Mouse (Mus musculus): ENCODE measurements around the gene Mapk14.
"Not testable (repeated sequence)": the region's sequence is repeated elsewhere in the genome, so short reads cannot be mapped to it uniquely, and the experiment has no call there.

Gene Mapk14

DNA sequence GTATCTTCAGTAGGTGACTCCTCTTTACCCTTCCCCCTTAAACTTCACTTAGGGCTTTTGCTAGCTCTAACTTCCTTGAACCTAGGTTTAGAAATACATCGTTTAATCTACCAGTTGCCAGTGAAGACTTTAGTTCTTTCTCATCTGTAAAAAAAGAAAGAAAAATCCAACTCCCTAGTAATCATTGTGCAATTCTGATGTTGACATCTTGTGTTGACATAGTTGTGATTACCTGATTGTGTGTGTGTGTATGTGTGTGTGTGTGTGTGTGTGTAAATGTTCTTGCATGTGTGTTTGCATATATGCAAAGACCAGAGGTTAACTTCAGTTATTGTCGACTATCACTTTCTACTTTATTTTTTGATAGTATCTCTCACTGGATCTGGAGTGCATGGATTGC is 7.5 kb downstream of the Mapk14 start:
- no peak for DNase-seq

DNA sequence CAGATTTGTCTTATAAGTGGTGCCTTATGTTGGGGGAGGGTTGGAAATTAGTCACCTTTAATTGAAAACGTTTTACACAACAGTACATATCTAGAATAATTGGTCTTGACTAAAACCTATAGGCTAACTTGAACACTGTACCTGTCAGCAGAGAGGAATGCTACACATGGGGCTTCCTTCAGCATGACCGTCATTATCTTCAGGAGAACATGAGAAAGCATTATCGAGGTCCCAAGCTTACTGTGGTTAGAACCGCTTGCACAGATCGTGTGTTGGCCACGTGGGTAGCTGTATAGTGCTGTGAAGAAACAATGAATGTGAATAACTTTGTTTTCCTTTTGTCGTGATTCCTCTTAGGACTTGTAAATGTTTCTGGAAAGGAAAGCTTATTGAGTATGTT is 8.7 kb downstream of the Mapk14 start:
- DNase-seq, result no peak

DNA sequence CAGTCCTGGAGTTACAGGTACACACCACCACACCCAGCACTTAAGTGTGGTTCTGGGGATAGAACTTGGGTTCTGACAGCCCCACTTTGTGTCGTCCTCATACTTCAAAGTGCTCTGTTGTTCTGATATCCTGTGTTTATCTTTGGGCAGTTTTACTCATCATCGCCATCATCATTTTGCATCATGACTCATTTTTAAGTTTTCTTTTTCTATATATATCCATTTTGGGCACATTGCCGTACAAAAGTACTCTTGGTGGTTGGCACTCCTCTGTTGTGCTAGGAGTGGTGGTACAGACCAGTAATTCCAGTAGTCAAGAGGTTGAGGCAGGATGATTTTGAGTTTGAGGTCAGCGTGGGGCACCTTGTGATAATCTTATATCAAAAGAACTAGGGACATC is 10.0 kb downstream of the Mapk14 start:
- no peak for DNase-seq

DNA sequence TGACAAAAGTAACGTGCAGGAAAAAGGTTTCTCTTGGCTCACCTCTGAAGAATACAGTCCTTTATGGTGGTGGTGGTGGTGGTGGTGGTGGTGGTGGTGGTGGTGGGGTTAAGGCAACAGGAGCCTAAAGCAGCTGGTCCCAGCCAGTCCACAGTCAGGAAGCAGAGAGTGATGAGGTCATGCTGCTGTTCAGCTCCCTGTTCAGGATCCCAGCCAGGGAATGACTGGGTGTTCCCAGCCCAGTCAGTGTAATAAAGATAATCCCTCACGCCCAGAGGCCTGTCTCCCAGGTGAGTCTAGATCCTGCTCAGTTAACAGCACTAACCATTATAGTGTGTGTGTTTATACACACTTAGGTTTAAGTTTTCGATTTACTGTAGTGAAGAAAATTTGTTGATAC is 10.6 kb downstream of the Mapk14 start:
- DNase-seq, result peak in 1 of 2 experiments; percentile 43

DNA sequence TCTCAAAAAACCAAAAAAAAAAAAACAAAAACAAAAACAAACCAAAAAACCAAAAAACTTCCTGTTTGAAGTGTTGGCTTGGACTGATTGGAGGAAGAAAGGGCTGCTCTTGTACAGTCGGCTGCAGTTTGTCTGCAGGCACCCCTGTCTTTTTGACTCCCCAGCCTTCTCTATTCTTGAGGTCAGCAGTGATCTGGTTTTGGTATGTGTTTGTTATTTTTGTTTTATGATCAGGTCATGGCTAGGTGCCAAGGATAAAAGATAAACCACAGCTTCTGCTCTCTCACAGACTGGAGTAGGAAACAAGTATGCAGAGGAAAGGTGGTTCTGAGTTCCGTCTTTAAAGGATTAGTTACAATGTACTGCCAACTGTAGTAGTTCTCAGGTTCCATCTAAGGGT is 11.5 kb downstream of the Mapk14 start:
- no peak for DNase-seq

DNA sequence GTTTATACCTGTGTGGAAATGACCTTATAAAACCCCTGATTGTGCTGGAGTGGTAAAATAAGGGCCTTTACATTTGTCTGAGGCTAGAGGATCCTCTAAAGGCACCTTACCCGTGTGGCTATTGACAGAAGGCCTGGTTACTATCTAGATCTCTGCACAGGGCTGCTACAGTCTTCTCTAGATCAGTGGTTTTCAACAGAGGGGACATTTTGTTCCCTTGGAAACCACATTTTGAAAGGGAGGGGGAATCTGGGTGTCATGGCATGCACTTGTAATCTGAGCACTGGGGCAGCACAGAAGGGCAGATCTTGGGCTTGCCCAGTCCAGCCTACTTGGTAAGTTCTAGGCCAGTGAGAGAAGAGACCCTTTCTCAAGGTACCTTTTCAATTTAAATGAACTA is 15.6 kb downstream of the Mapk14 start:
- no peak for DNase-seq

DNA sequence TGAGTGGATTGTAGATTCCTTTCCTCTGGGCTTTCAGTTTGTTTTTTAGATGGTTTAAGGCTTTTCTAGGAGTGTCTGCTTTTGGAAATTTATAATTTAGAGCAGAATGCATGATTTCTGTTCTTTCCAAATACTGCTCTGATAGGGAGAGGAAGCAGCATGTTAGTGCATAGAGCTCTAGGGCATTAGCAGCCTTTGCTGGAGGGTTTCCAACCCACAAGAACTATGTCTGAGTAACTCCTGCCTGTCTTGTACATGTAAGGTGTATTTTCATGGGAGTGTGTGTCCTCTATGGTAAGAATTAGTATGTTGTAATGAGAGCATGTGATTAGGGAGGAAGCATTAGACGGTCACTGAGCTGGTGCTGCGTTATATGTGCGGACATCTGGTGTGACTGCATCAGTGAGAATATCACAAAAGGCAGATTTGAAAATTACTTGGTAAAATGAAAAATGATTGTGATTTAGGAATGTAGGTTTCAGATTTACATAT is 16.1 kb downstream of the Mapk14 start:
- no peak for DNase-seq

DNA sequence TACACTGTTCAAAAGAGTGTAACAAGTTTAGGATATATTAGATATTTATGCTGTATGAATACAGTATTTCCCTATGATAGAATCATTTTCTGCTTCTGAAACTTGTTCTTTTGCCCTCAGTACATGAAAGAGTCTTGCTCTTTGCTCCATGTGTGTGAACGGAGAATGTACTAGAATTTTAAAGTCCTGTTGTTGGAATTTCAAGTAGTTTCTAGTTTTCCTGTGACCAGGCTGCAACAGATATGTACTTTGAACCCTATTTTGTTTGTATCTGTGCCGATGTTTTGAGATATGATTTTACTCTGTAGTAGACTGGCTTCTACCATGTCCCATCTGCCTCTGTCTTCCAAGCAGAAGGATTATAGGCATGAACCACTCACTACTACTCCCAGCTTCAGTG is 16.7 kb downstream of the Mapk14 start:
- no peak for DNase-seq

DNA sequence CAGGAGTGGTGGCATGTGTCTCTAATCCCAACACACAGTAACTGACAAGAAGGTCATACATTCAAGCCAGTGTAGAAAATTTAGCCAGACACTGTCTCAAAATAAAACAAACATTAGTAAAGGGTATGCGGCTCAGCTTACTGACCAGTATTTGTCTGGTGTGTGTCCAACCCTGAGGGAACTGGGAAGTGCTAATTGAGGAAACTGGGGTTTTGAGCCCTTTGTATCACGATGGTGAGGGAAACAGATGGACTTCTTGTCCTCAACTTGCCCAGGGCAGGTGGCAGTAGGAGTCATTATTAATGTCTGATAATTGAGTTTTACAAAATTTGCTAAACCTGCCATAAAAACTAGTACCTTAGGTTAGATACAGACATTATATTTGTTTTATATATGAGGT is 17.9 kb downstream of the Mapk14 start:
- DNase-seq, result no peak

DNA sequence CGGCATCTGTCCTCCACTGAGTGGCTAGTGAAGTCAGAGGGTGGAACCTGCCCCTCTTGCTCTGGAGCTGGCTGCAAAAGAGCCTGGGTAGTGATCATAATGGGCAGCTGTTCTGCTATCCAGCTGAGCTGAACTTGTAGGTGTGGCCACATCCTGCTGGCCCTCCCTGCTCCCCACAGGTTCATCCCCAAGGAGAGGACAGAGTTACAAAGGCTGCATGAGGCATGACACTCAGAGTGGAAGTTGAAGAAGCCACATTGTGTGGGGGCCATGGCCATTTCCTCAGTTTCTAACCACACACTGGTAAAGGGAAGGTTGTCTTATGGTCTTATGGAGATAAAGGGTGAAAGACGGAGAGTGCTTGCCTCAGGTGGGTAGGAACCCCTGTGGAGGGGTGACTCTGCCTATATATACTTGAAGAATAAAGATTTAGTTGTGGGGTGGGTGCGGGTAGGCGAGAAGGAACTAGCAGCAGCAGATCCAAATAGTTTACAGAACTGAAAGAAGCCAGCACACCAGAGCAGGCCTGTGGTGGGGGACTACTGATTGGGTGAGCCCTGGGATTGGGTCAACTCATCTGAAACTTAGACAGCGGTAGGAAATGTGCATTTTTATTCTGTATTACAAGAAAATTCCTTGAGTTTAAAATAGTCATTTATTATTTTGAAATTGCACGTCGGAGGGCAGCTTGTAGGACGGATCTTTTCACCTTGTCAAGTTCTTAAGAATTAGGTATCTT is 18.6 kb downstream of the Mapk14 start:
- peak in 1 of 2 experiments; percentile 65 for DNase-seq

DNA sequence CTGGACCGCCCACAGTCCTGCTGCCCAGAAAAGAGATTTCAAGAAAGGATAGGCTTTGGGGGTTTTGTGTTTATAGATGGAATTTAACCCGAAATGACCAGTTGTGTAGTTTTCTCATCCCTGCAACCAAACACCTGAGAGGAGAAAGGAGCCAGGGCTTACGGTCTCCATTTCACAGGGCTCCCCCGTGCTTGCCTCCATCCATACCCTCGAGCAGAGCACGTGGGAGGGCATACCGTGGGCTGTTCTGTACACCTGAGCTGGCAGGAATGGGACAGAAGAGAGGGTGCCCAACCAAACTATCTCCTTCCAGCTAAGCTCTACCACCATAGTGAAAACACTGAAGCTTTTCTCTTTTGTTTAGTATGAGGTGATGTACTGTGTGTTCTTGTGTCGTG is 19.2 kb downstream of the Mapk14 start:
- no peak for DNase-seq

DNA sequence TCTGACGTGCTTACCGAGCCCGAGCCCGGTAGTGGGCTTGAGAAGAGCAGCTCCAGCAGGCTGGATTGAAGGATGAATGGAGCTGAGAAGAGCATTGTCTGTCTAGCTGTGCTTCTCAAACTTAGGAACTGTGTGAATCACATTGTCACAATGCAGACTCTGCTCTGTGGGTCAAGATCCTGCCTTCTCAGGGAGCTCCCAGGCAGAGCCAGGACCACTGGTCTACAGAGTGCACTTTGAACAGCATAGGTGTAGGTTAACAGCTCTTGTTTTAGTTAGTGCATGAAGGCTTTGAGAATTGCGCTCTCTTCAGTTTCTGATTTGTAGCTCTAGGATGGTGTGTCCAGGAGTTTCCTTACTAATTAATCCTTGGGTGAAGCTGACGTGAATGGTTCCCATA is 20.1 kb downstream of the Mapk14 start:
- DNase-seq, result peak; percentile 33 to 75

DNA sequence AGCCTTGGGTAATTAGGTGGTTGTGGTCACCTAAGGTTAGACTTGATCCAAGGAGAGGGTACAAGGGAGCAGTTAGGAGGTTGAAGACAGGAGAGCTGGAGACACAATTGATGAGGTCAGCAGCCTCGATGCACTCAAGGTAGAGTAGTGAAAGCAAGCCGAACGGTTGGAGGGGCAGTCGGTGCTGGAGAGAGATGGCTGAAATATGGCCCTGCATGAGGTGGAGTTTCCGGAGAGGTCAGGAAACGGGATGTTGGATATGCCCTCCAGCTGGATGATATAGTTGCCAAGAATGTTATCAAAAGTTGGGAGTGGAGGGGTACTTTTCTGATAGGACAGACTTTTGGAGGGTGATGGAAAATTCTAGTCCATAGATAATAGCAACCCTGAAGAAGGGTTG is 21.2 kb downstream of the Mapk14 start:
- peak in 1 of 2 experiments; percentile 52 for DNase-seq

DNA sequence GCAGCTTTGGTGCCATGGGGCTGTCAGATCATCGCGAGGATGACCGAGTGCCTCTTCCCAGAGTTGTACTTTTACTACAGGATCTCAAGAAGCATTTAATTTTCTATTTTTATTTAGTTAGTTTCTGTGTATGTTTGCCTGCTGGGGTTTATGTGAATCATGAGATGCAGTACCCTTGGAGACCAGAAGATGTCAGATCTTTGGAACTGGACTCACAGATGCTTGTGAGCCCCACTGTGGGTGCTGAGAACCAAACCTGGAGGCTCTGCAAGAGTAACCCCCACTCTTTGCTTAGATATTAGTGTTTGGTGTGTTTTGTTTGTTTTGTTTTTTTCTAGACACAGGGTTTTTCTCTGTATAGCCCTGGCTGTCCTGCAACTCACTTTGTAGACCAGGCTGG is 22.9 kb downstream of the Mapk14 start:
- DNase-seq, result no peak

DNA sequence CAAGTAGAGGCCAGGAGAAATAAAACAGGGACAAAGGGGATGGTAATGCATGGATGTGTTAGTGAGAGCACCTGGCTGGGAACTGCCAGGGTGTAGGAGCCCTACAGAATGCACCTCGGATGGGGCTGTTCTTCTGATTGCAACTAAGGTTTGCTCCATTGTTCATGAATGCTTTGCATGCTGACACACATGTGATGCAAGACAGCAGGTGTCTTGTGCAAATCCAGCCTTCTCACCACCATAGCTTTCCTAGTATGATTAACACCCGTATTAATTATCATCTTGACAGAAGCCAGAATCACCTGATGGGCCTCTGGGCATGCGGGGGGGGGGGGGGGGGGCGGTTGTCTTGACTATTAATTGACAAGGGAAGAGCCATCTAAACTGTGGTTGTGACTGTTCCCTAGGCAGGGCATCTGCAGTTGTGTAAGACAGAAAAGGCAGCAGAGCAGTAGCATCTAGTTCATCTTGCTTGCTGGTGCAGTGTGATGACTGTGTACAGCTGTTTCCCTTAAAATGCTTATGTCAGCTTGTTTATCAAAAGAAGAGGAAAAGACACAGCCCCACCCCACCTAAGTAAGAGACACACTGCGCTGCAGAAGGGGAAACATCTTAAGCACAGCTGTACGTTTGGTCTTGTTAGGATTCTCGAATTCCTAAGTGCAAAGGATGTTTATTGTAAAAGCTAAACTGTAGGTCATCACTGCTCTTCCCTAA is 24.9 kb downstream of the Mapk14 start:
- no peak for DNase-seq

DNA sequence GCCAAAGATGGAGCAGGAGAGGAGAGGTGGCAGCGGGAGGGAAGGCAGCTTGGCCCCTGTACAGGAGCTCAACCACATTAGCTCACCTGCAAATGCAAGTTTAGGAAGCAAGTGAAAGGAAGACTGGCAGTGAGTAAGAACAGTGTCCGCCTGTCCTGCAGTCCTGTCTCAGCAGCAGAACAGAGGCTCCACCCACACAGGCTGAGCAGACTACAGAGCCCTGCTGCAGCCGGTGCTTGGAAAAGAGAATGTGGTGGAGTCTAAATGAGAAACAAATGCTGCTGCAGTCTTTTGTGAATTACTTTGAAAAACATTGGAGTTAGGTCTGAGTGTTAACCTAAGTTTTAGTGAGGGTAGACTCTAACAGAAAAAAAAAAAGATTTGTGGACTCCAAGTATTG is 26.4 kb downstream of the Mapk14 start:
- no peak for DNase-seq

DNA sequence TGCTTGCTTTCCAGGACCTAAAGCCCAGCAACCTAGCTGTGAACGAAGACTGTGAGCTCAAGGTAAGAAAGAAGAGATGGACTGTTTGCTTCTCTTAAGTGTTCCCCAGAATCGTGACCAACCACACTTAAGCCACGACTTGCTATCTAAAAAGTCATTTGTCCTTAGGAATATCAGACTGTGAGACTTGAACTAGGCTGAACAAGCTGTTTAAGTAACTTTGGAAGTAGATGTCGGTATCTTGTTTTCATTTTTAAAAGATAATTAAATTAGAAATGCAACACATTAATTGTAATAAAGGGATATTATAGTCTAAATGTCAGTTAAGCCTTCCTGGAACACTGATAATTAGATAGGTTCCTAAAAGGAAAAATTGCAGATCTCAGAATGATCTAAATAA is 34.7 kb downstream of the Mapk14 start, which contains the start of gene AC170998.1:
Gene AC170998.1, plus strand, starts transcription at position 301 of the 400 bp plus-strand sequence.
- DNase-seq, result no peak

DNA sequence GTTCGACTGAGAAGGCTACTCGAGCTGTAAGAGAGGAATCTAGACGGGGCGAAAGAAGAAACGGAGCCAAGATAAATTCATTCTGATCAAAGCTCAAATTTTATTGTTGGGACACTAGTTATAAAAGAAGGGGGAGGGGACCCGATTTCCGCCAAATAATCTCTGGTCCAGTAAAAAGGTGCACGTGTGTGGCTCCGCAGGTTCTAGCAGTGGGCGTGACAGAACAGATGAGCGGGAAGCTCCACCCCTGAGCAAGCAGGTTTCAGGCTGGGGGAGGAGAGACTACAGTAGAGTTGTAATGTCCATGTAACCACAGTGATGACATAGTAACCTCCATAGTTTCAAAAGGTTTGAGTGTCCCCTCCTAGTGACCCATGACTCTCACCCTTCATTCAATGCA is 36.4 kb downstream of the Mapk14 start:
- not testable (repeated sequence) for DNase-seq

DNA sequence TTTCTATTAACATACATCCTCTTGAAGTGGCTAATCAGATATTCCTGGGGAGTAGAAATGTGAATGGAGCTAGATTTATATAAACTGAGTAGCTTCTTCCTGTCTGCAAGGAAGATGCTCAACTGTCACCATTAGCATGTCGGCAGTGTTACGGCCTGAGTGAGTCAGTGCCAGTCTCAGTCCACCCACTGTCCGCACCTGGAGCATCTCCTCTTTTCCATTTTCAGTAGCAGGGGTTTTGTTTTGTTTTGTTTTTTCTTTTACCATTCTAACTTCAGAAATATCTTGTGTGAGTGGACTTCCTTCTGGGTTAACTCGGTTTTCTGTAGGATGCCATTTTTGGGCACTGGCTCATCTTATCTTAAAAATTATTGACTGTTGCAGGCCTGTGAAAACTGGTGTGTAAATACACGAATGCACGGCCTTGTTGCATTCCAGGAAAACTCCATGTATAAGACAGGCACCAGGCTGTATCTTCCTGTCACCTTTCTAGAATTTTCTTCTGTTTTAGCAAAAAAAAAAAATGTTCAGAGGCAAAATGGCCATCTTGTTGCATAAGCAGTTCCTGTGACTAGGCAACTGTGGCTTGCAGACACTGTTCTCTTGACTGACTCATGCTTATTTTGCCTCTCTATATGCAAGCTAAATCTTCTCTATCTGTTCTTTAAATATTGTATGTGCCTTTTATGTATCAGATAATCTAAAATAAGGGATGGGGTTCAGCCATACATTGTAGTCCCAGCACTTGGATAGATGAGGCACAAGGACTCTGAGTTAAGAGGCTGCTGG is 44.4 kb downstream of the Mapk14 start:
- DNase-seq, result no peak

DNA sequence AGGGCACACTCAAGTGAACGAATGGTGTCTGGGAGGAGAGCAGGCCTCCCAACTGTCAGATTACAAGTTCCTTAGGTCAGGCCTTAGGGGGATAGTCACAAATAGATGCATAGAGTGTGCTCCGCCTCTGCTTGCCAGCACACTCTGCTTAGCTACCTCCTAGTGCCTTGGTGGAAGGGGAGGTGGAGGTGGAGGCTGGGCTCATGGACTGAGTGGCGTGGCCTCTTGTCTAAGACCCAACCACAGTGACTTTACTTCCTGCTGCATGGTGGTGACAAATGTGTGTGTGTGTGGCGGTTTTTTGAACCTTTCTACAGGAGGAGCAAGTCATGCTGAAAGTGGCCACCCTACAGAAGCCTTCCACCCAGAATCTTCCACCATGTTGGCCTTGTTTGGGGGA is 45.4 kb downstream of the Mapk14 start:
- no peak for DNase-seq

DNA sequence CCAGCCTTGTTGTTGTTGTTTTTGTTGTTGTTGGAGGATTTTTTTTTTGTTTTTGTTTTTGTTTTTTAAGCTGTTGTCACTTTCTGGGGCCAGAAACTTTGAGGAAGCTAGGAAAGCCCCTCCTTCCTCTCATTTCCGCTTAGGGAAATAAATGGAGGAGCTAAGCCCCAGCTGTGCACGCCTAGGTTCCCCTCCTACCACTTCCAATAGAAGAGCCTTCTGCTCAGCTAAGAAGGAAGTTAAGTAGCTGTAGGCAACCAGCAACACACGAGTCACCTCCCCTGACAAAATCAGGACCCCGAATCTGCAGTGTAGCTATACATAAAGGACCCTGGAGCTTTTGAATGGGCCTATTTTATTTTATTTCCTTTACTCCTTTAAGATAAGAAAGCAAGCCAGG is 46.8 kb downstream of the Mapk14 start:
- no peak for DNase-seq

DNA sequence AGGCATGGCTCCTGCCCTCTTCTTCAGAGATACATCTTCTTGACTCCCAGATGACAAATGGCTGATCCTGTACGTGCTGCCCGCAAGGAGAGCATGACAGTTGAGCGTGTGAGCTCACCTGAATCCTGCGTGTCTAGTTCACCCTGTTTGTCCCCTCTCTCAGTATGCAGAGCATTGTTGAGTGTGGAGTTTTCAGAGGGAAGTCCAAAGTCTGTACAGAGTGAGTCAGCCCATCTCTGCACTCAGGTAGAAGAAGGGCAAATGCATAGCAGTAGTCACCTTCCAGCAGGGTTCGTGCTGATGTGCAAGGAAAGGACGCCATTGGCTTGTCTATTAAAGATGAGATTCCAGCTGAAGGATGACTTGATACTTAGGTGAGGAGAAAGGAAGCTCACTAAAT is 48.1 kb downstream of the Mapk14 start:
- DNase-seq, result no peak

DNA sequence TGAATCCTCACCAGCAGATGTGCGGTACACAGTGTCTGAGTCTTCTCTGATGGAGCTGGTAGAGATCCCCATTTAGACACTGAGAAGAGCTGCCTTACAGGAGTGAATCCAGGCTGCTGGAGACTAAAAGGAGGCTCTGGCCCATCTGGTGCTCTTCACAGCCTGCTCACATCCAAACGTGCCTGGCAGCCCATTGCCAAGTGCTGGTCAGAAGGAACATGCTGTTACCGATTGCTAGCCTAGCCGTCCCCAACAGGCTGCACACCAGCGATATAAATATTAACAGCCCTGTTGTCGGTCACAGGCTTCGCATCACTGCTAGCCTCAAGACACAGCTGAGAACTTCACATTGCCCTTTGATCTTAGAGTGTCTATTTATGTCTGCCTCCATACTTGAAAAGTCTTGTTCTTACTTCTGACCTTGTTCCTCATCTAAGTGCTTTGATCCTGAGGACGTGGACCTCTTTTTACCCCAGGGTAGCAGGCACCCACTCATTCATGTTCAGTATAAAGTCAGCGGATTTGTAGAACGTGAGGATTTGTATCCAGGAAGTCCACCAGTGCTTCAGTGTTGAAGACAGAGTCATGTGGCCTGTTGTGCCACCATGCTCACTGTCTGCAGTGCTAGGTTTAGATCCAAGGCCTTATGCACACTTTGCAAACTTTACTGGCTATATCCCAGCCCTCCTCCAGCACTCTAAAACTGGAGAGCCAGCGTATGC is 52.2 kb downstream of the Mapk14 start:
- DNase-seq, result peak; percentile 57 to 87

Measured in kidney, postnatal 25 days (tissue).